Mouse (Mus musculus) spleen, adult 2 months (tissue): ENCODE measurements around the gene Polrmt.

ENCODE experiments used
- CTCF ChIP-seq: fragments of 200-500 bp; IDR thresholded peaks from 2 replicates; pipeline ENCODE4 v1.5.1; 2011; ENCODE audit warnings: mild to moderate bottlenecking, inconsistent platforms; ENCODE audit not compliant: insufficient read depth, insufficient read length, insufficient replicate concordance; ENCODE audit errors: extremely low read depth
- POLR2A ChIP-seq: fragments of 200-500 bp; IDR thresholded peaks from 2 replicates; pipeline ENCODE4 v1.6.1; 2011; ENCODE audit warnings: low read depth, low read length, inconsistent platforms

DNA sequence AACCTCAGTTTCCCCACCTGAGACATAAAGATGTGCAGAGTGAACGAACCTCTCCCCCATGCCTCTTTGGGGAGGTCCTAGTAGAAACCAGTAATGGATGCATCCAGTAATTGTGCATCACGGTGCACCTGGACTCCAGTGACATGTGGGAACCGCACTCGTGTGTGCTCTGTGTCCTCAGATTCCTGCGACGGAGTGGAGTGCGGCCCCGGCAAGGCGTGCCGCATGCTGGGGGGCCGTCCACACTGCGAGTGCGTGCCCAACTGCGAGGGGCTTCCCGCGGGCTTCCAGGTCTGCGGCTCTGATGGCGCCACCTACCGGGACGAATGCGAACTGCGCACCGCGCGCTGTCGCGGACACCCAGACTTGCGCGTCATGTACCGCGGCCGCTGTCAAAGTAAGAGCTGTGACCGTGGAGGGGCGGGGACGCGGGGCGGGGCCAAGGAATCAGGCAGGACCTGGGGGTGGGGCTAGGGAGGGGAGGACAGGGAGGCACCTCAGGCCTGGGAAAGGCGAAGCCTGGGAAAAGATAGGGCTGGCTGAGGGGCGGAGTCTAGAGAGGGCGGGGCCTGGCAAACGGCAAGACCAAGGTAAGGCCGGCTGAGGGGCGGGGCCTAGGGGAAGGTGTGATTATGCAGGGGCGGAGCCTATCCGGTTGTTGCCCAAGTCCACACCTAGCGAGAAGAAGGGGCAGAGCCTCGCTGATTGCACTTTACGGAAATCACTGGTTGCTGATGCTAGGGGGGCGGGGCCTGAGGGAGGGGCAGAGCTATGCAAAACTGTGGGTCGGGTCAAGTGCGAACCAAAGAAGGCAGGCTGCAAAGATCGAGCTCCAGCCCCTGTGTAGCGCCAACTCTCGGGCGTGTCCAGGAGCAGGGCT is 33.6 kb upstream of the Polrmt start:
- peak; percentile 89 for TF ChIP-seq CTCF
- TF ChIP-seq POLR2A = no peak
